Mouse (Mus musculus): ENCODE data around the gene Itgb8.

- TF ChIP-seq SMC3 (IDR thresholded peaks at IDR 0.05; ENCODE audit: low read depth, low read length) (no peak), HCFC1 (IDR thresholded peaks at IDR 0.05; ENCODE audit: low read depth, low read length) (no peak), CTCF (conservative IDR thresholded peaks at IDR 0.05 in 1 of 2, IDR thresholded peaks at IDR 0.05 in 1 of 2; ENCODE audit: low read depth in 2 of 2, low read length in 2 of 2) (no peak), POLR2AphosphoS2 (IDR thresholded peaks at IDR 0.05; ENCODE audit: low read depth, low read length) (no peak), MXI1 (IDR thresholded peaks at IDR 0.05; ENCODE audit: low read depth, low read length) (no peak)
These were observed 80.9 kb downstream of the Itgb8 start for GRCm38 (mm10) chr12:119157686-119158085.
